Mouse (Mus musculus) midbrain, embryonic 11.5 days (tissue): Measurements from ENCODE around the gene Dync1li1. TPM values are rescaled to one million over a fixed set of nuclear protein-coding genes. Genes with fewer than 3 reads are reported as not detected.
A peak's percentile ranks its signal among the peaks of the same experiment; 100 is the strongest.
"Not testable (repeated sequence)": the region's sequence is repeated elsewhere in the genome, so short reads cannot be mapped to it uniquely, and the experiment has no call there.

Source experiments
- ATAC-seq: fragments of 200-750 bp; cut with Nextera tagmentation; 2 replicates; pipeline ENCODE4 v1.8.0; 2017; ENCODE audit warnings: moderate TSS enrichment, moderate library complexity; ENCODE audit not compliant: low FRiP score
- DNase-seq: peaks from one replicate; pipeline ENCODE4 v3.0.0; 2015; ENCODE audit warnings: low spot score; ENCODE audit errors: missing footprints
- H3K27ac ChIP-seq: fragments of 300-500 bp; sonication (generic); 2 replicates; pipeline ENCODE4 v1.5.1; 2014; ENCODE audit warnings: low read depth, low read length
- H3K27me3 ChIP-seq: fragments of 300-500 bp; sonication (generic); 2 replicates; pipeline ENCODE4 v1.6.1; 2014; ENCODE audit warnings: mild to moderate bottlenecking, low read length, moderate library complexity, mixed read lengths; ENCODE audit not compliant: control insufficient read depth, insufficient read depth
- H3K36me3 ChIP-seq: fragments of 300-500 bp; sonication (generic); 2 replicates; pipeline ENCODE4 v1.6.1; 2014; ENCODE audit warnings: mild to moderate bottlenecking, low read length, moderate library complexity, mixed read lengths; ENCODE audit not compliant: control insufficient read depth, insufficient read depth
- H3K4me1 ChIP-seq: fragments of 300-500 bp; sonication (generic); 2 replicates; pipeline ENCODE4 v1.6.1; 2014; ENCODE audit warnings: low read length; ENCODE audit not compliant: control insufficient read depth, insufficient read depth
- H3K4me2 ChIP-seq: fragments of 300-500 bp; sonication (generic); 2 replicates; pipeline ENCODE4 v1.6.1; 2014; ENCODE audit warnings: mild to moderate bottlenecking, moderate library complexity
- H3K4me3 ChIP-seq: fragments of 300-500 bp; sonication (generic); 2 replicates; pipeline ENCODE4 v1.5.1; 2014; ENCODE audit warnings: low read depth, low read length
- H3K9ac ChIP-seq: fragments of 300-500 bp; sonication (generic); 2 replicates; pipeline ENCODE4 v1.6.1; 2014; ENCODE audit warnings: low read length
- H3K9me3 ChIP-seq: fragments of 300-500 bp; sonication (generic); 2 replicates; pipeline ENCODE4 v1.6.1; 2016; ENCODE audit warnings: low read length; ENCODE audit not compliant: control insufficient read depth
- WGBS: fragments of 180-500 bp; shearing (Covaris S2); extraction: QIAGEN DNeasy Blood & Tissue Kit; methylation state at CpG from one replicate; pipeline ENCODE4 v1.1.7; 2014; 5-methylcytosine and 5-hydroxymethylcytosine counted together
- polyA plus RNA-seq: library from polyadenylated mRNA; unstranded; fragments of >200 nt; fragmentation: Nextera tagmentation; extraction: Ambion mirVana; gene quantifications from 2 replicates; pipeline ENCODE4 v1.2.1, GENCODE M21; 2014

The Dync1li1 gene
- 79.4 and 99.6 TPM in 2 replicates for polyA plus RNA-seq

- no peaks in the 10 kb centered on the region for H3K9me3 ChIP-seq
- H3K27me3 ChIP-seq: no peaks in the 10 kb centered on the region
- DNase-seq (peak; percentile 100), ATAC-seq (peak; percentile 96)
- peaks cover 6% of the 10 kb centered on the region; the same call in 1 of the 2 replicates for H3K36me3 ChIP-seq
- H3K27ac ChIP-seq: peak within 1 kb of the TSS; percentile 85
- peak within 1 kb of the TSS; percentile 90 for H3K9ac ChIP-seq
- H3K4me2 ChIP-seq: peak within 1 kb of the TSS; percentile 85
- peak within 1 kb of the TSS; percentile 71 for H3K4me3 ChIP-seq
- H3K4me1 ChIP-seq: peaks cover 12% of the 10 kb centered on the region
- under 1% methylated on average over 55 of the region's 57 CpGs for WGBS
Observed at GRCm38 (mm10) chr9:114688252-114688952, at the start of gene Dync1li1. TSS of gene Dync1li1 (plus strand) at chr9:114688790.

DNA sequence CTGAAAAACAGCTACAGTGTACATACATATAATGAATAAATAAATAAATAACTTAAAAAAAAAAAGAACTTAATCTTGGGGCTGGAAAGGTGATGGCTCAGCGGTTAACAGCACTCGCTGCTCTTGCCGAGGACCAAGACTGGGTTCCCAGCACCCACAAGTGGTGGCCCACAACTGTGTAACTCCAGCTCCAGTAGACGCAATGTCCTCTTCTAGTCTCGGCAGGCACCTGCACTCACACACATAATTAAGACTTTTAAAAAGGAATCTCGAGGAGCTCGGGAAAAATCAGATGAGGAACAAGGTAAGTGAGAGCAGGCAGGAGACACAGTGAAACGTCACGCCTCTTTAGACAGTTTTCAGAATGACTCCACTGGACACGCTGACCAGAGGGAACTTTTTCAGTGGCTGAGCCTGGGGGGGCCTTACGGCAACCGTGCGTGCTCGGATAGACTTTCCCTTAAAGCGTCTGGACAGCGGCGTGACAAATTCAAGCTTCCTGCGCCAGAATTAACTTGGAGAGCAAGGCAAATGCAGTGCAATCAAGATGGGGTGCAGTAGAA, 49.3 kb upstream of the Dync1li1 start:
- Histone ChIP-seq H3K9ac (peak overlapping the region; percentile 74), H3K4me2 (peak overlapping the region; percentile 73), H3K4me1 (peaks cover 5% of the 10 kb centered on the region), H3K9me3 (no peaks in the 10 kb centered on the region), H3K27me3 (no peaks in the 10 kb centered on the region; the same call in 1 of the 2 replicates), H3K27ac (no peak overlapping the region; the same call in 1 of the 2 replicates), H3K4me3 (peak overlapping the region; percentile 85), H3K36me3 (no peaks in the 10 kb centered on the region)
- ATAC-seq: peak; percentile 14; the same call in 1 of the 2 replicates
- whole genome bisulfite sequencing: 14% methylated on average over 18 of the region's 18 CpGs
- DNase-seq: no peak

DNA sequence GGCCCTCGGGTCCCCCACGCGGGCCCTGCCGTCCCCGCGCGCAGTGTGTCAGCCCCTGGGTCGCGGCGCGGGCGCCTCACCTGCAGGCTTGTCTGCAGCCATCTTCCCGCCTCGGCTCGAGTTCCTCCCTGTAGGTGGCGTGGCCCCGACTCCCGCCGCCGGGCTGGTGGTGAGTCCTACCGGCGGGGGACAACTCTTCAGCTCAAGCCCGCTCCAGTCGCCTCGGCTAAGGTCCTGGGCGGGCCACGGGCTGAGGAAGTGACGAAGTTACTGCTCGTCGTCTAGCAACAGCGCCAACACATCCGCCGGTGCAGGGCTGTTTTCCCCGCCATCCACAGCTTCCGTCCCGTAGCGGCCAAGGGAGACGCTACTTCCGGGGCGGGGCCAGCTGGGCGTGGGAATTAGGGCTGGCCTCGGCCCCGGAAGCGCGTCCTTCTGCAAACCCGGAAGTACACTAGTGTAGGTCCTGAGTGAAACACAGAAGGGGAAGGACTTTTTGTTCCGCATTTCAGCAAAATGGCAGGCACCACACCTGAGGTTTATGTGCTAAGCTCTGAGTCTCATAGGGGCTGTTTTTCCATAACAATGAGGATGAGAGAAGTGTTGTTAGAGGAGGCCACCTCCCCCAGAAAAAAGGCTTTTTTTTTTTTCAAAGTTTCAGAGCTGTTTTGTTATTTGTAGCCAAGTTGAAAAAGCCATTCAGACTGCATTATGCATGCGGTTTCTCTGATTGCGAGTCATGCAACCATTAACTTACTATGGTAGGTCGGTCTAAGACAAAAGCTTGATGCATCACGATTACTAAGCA, 48.5 kb upstream of the Dync1li1 start, which contains the start of gene Cnot10:
Cnot10 (minus strand) TSS at position 346 of the 808 bp plus-strand sequence.
- WGBS: 3% methylated on average over 51 of the region's 51 CpGs
- DNase-seq (peak; percentile 100), ATAC-seq (peak; percentile 98)
- Histone ChIP-seq H3K4me3 (peak within 1 kb of the TSS; percentile 85), H3K4me2 (peak within 1 kb of the TSS; percentile 73), H3K9me3 (no peaks in the 10 kb centered on the region), H3K9ac (peak within 1 kb of the TSS; percentile 74), H3K4me1 (peaks cover 5% of the 10 kb centered on the region), H3K36me3 (no peaks in the 10 kb centered on the region), H3K27me3 (no peaks in the 10 kb centered on the region; the same call in 1 of the 2 replicates), H3K27ac (peak within 1 kb of the TSS; percentile 60)

DNA sequence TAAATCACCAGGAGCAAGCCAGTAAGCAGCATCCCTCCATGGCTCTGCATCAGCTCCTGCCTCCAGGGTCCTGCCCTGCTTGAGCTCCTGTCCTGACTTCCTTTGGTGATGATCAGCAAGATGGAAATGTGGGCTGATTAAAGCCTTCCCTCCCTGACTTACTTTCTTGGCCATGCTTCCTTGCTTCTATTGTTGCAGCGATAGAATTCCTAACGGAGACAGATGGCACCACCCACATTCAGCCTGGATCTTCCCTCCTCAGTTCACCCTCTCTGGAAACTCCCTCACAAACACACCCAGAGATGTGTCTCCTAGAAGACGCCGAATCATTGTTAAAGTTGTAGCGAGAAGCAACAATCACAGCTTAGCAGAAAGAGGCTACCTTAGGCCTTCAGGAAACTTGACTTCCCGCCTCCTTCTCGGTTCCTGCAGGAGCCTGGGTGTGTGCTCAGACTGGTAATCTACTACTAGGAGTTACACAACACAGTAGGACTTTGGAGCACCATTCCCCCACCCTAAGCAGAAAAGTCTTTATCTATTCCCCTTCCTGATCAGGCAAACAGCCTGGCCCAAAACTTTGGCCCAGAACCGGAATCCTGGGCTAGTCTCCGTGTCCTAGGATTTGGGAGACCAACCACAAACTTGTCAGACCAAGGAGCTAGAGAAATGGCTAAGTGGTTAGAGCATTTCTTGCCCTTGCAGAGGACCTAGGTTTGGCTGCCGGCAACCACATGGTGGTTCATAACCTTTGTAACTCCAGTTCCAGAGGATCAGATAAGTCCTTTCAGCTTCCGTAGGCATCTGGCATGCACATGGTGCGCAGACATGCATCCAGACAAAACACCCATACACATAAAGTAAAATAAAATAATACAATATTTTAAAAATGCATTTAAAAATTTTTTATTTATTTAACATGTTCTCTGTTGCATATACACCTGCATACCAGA, 41.8 kb upstream of the Dync1li1 start:
- Histone ChIP-seq H3K27ac (no peak overlapping the region), H3K4me3 (no peak overlapping the region), H3K27me3 (no peaks in the 10 kb centered on the region; the same call in 1 of the 2 replicates), H3K9me3 (no peaks in the 10 kb centered on the region), H3K4me2 (no peak overlapping the region), H3K36me3 (no peaks in the 10 kb centered on the region), H3K4me1 (no peaks in the 10 kb centered on the region), H3K9ac (no peak overlapping the region)
- ATAC-seq (no peak), DNase-seq (peak; percentile 60)
- WGBS: 85% methylated on average over 12 of the region's 12 CpGs

- Histone ChIP-seq H3K27ac (no peak overlapping the region), H3K4me3 (no peak overlapping the region), H3K27me3 (no peaks in the 10 kb centered on the region; the same call in 1 of the 2 replicates), H3K4me1 (no peaks in the 10 kb centered on the region), H3K9ac (no peak overlapping the region), H3K9me3 (no peaks in the 10 kb centered on the region), H3K4me2 (no peak overlapping the region), H3K36me3 (no peaks in the 10 kb centered on the region)
- ATAC-seq: no peak
- peak; percentile 72 for DNase-seq
- WGBS: 81% methylated on average over 28 of the region's 28 CpGs
Observed at GRCm38 (mm10) chr9:114647506-114648432, 40.8 kb upstream of the Dync1li1 start.

GRCm38 (mm10) chr9:114648472-114648871, 40.1 kb upstream of the Dync1li1 start:
- not testable (repeated sequence) for H3K9me3 ChIP-seq, H3K4me2 ChIP-seq, H3K36me3 ChIP-seq, H3K27me3 ChIP-seq, ATAC-seq, H3K27ac ChIP-seq, H3K9ac ChIP-seq, H3K4me3 ChIP-seq, H3K4me1 ChIP-seq
- WGBS: 54% methylated on average over 8 of the region's 9 CpGs
- peak; percentile 79 for DNase-seq

DNA sequence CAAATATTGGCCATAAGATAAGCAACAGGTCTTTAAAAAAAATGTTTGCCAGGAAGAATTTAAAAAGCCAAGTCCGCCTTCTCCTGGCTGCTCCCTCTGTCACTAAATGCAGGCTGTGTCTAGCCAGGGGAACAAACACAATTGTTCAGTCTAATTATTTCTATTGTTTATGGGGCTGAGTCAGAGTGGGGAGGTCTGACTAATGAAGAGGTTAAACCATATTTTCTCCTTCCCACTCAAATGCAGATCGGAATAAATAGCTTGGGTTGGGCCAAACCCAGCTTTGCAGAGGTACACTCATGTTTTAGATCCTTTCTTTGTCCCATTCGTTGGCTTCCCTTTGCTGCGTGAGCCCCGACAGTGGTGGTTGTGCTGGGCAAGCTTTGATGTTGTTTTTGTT, 39.2 kb upstream of the Dync1li1 start:
- DNase-seq (peak; percentile 77), ATAC-seq (no peak)
- WGBS: 81% methylated on average over 5 of the region's 5 CpGs
- no peak overlapping the region for H3K4me3 ChIP-seq
- no peaks in the 10 kb centered on the region for H3K36me3 ChIP-seq
- no peaks in the 10 kb centered on the region for H3K9me3 ChIP-seq
- H3K9ac ChIP-seq: no peak overlapping the region
- no peak overlapping the region for H3K27ac ChIP-seq
- no peak overlapping the region for H3K4me2 ChIP-seq
- H3K4me1 ChIP-seq: no peaks in the 10 kb centered on the region
- H3K27me3 ChIP-seq: no peaks in the 10 kb centered on the region
